Mouse (Mus musculus): ENCODE results near the gene Pigw.
"Not testable (repeated sequence)": the region's sequence is repeated elsewhere in the genome, so short reads cannot be mapped to it uniquely, and the experiment has no call there.

Gene Pigw

GRCm38 (mm10) chr11:84880465-84880961 lies 428 bp upstream of the Pigw start:
- in situ Hi-C loops (cut with MboI; ENCODE audit: low sequenced_read_pairs), result no loop called here

DNA sequence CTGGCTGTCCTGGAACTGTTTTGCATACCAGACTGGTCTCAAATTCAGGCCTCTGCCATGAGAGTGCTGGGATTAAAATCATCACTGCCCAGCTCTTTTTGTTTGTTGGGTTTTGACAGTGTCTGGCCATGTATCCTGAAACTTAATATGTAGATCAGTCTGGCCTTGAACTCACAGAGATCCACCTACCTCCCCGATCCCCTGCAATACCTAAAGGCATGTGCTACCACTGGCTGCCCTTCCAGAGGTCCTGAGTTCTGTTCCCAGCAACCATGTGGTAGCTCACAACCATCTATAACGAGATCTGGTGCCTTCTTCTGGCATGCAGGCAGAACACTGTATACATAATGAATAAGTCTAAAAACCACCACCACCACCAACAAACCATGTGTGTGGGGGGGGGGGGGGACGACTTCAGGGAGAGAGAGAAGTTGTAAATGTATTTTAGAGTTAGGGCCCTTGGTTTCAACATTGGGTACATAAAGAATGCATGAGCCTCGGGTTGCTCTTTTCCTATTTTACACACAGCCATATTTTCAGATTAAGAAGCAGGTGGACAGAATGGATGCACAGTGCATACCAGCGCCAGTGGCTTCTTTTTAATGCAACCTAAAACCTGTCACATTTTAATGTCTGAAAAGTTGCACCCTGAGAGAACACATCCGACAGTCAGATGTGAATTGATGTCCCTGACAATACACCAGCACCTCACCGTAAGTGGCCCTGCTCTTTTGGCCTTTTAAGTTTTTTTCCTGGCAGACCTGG lies 896 bp downstream of the Pigw start:
- in situ Hi-C loops (cut with MboI; ENCODE audit: low sequenced_read_pairs), result no loop called here

DNA sequence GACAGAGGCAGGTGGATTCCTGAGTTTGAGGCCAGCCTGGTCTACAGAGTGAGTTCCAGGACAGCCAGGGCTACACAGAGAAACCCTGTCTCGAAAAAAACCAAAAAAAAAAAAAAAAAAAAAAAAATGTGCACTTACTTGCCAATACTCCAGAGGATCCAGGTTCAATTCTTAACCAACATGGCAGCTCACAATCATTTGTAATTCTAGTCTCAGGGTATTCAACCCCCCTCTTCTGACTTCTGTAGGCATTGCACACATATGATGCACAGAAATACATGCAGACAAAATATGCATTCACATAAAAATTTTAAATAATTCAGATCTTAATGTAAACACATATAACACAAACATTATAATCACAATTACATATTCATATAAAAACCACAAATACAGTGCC lies 4.1 kb downstream of the Pigw start:
- in situ Hi-C loops (cut with MboI; ENCODE audit: low sequenced_read_pairs), result not testable (repeated sequence)

DNA sequence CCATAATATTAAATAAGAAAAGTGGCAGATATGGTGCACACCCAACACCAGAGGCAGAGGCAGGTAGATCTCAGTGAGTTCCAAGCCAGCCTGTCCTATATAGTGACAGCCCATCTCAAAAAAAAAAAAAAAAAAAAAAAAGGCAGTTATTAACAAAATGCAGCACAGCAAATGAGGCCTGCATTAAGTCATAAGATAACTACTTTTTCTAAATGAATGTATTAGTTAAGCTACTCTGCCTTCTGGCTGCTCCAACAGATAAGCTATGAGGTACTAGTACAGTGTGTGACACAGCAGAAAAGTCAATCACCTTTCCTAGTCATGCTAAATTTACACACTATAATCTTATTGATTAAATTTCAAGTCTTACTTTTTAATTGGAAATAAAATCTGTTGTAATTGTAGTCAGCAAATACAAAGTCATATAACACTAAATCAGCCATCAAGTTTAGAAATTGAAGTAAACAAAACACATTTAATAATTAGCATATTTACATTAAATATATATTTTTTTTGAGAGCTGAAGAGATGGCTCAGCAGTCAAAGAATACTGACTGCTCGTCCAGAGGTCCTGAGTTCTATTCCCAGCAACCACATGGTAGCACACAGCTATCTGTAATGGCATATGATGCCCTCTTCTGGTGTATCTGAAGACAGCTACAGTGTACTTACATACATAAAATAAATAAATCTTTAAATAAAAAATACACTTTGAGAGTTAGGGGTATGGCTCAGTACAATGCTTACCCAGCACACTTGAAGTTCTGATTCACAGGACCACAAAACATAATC lies 6.8 kb downstream of the Pigw start:
- in situ Hi-C loops (cut with MboI; ENCODE audit: low sequenced_read_pairs), result no loop called here

DNA sequence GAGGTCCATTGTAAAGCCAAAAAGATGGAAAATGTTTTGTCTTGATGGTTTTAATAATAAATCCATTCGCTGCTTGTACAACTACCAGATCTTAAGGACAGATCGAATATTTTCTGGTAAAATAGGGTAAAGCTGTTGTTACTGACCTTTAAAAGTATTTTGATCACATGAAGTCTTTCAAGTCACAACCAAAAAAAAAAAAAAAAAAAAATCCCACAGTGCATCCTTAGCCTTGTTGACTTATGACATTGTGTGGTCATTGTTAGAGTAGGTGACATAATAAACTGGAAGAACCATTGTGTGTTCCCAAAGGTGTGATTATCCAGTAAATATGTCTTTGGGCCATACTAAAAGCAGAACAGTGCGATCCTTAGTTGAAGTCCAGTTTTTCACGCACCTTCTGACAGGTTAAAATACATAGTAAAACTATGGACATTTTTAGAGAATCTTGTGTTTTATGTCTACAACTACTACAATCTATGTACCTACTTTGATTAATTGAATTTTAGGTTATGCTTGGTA lies 8.5 kb downstream of the Pigw start:
- in situ Hi-C loops (cut with MboI; ENCODE audit: low sequenced_read_pairs), result no loop called here

DNA sequence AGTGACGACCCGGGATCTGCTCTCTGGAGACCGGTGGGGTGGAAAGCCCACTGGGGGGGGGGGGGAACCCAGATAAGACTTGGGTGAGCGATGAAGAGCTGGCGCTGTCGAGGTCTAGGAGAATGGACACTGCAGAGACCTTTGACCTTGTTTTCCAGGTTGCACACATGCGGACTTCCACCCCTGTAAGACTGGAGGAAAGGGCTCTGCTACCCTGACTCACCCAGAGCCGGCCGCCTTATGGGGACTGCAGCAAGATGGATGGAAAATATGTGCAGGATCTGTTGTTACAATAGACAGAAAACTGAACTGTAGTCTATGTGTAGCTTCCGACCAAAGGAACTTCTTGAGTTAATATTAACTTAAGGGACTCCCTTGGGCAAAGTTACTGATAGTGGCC lies 9.0 kb downstream of the Pigw start:
- in situ Hi-C loops (cut with MboI; ENCODE audit: low sequenced_read_pairs), result no loop called here

DNA sequence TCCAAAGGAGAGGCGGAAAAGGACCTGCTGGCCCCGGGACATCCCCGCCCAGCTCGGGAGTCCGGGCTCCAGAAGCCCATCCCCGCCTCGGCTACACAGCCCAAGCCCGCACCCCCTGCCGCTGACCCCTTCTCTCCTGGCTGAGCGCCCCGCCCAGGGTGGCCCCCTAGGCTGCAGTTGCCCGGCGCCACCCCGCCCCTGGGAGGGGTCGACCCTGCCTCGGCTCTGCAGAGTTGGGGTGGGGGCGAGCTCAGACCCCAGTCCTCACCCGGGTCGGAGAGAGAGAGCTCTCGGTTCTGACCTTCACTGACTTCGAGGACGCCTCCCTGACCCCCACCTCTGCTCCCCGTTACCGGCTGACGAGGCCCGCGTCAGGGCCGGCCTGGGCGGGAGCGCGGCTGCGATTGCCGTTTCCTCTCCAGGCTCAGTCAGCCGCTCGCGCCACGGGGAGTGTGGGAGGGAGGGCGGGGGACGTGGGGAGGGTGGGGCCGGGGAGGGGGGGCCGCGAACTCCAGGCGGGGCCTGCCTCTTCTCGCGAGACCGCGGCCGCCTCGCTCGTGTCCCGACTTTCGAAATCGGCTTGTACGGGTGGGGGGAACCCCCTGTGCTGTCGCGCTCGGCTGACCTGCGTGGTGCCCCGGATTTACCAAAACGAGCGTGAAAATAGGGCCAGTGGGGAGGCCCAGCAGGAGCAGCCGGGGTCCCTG lies 9.6 kb downstream of the Pigw start, which contains the start of gene Ggnbp2:
Ggnbp2 (minus strand) TSS at position 481 of the 707 bp plus-strand sequence.
- in situ Hi-C loops (cut with MboI; ENCODE audit: low sequenced_read_pairs), result no loop called here

DNA sequence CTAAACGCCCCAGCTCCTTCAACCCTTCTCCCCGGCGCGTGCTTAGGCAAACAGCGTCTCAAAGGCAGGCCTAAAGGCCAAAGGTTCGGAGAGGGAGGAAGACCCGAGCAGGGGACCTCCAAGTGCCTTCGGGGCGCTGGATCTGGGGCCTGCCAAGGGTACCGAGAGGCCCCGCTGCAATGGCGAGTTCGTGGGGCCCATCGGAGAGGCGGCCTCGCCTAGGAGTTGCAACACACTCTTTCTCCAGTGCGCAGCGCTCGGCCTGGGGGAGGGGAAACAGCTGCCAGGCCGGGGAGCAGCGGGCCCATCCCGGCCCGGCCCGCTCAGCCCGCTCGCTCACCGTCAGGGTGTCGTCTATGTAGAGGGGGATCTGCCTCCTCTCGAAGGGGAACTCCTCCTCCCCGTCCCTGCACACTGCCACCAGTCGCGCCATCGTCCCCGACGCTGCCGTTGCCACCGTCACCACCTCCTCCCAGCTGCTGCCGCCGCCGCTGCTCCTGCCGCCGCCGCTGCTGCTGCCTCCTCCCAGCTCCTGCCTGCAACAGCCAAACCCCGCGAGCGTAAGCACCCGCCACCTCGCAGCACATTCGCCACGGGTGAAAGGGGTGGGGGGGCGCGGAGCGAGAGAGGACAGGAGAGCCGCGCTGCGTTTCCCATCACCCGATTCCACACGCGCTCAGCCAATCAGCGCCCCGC lies 10.4 kb downstream of the Pigw start:
- in situ Hi-C loops (cut with MboI; ENCODE audit: low sequenced_read_pairs), result no loop called here

DNA sequence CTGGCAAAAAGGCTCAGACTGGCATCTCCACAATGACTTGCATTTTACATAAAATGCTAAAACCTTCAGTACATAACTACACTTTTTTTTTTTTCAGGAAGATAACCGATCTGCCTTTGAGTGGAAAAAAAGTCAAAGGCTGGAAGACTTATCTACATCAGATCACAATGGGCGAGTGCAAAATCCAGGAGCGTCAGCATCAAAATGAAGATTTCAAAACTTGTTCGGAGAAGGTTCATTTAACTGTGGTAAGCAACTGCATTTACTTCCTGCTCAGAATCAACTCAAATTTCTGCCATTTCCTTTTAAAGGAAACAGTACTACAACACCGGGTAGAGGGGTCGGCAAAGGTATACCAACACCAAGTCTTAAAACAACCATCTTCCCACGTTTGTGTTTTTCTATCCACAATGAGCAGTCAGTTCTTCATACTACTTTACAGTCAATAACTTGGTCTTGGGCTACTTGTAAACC lies 11.3 kb downstream of the Pigw start:
- in situ Hi-C loops (cut with MboI; ENCODE audit: low sequenced_read_pairs), result no loop called here

GRCm38 (mm10) chr11:84867586-84867985 lies 12.5 kb downstream of the Pigw start:
- in situ Hi-C loops (cut with MboI; ENCODE audit: low sequenced_read_pairs), result no loop called here

GRCm38 (mm10) chr11:84865268-84865667 lies 14.8 kb downstream of the Pigw start:
- in situ Hi-C loops (cut with MboI; ENCODE audit: low sequenced_read_pairs), result no loop called here

- in situ Hi-C loops (cut with MboI; ENCODE audit: low sequenced_read_pairs), result no loop called here
These were observed 24.8 kb downstream of the Pigw start for GRCm38 (mm10) chr11:84855285-84855684.

- in situ Hi-C loops (cut with MboI; ENCODE audit: low sequenced_read_pairs), result no loop called here
These were observed 32.5 kb downstream of the Pigw start for GRCm38 (mm10) chr11:84847475-84848090.

- in situ Hi-C loops (cut with MboI; ENCODE audit: low sequenced_read_pairs), result no loop called here
These were observed 33.2 kb downstream of the Pigw start for GRCm38 (mm10) chr11:84846741-84847474.

GRCm38 (mm10) chr11:84839330-84839729 lies 40.8 kb downstream of the Pigw start:
- in situ Hi-C loops (cut with MboI; ENCODE audit: low sequenced_read_pairs), result no loop called here

DNA sequence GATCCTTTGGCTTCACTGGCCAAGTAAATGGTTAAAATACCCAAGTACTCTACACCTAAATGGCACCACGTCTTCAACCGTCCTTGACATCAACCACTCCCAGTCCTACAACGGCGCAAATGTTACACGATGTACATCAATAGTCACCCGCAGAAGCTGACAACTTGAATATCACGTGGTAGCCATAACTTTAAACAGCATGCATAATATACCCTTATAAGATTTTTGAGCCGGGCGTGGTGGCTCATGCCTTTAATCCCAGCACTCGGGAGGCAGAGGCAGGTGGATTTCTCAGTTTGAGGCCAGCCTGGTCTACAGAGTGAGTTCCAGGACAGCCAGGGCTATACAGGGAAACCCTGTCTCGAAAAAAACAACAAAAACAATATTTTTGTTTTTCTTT lies 50.6 kb downstream of the Pigw start:
- in situ Hi-C loops (cut with MboI; ENCODE audit: low sequenced_read_pairs), result not testable (repeated sequence)

DNA sequence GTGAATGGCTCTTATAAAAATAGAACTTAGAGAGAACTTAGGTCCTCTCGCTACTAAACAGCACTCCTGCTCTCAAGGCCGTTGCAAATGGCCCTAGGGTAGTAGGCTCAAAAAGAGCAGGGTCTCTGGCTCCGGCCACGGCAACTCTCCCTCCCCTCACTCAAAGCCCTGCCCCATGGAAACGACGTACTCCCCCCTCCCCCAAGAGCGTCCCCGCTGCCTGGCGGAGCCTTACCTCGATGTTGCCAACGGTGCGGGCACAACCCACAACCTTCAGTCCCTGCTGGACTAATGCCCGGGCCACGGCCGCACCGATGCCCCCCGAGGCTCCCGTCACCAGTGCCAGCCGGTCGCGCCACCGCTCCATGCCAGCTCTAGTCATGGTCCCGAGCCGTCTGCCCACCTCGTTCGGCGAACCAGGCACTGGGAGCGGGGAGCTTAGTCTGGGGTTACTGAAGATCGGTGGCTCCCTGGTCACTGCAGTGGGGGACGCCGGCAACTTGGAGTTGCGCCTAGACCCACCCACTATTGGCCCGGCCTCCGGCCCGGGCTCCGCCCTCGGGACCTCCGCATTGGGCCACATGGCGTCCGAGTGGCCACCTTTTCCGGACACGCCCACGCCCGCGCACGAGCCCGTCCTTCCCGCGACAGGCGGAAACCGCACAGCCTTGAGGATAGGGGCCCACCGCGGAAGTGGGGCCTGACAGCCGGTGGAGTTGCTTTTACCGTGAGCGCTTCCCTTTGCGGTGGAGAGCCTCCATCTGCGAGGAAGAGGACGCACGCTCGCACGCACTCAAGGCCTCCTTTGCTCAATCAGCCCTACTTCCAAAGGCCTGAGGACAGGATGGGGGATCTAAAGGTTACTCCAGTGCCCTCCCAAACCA lies 51.3 kb downstream of the Pigw start, which contains the start of gene Dhrs11:
Dhrs11 (minus strand) TSS at position 479 of the 884 bp plus-strand sequence.
- in situ Hi-C loops (cut with MboI; ENCODE audit: low sequenced_read_pairs), result no loop called here

GRCm38 (mm10) chr11:84827901-84828503 lies 52.1 kb downstream of the Pigw start:
- in situ Hi-C loops (cut with MboI; ENCODE audit: low sequenced_read_pairs), result no loop called here
